Mouse (Mus musculus): Measurements from ENCODE around the gene Lars2.
"Not testable (repeated sequence)": the region's sequence is repeated elsewhere in the genome, so short reads cannot be mapped to it uniquely, and the experiment has no call there.

- not testable (repeated sequence) for TF ChIP-seq POLR2AphosphoS2 (IDR thresholded peaks at IDR 0.05; ENCODE audit: insufficient read length, low read depth); USF1 (IDR thresholded peaks at IDR 0.05; ENCODE audit: low read depth); POLR2A (IDR thresholded peaks at IDR 0.05; ENCODE audit: insufficient read length, low read depth)
Observed at GRCm38 (mm10) chr9:123349286-123349685, 17.4 kb upstream of the Lars2 start.
